Mouse (Mus musculus): Measurements from ENCODE around the gene Diras2.

- TF ChIP-seq MYOG (IDR thresholded peaks at IDR 0.05; ENCODE audit: control insufficient read depth in 1 of 3, insufficient read depth in 1 of 3, insufficient read length in 2 of 3, low read depth in 2 of 3) (no peak), E2F4 (IDR thresholded peaks at IDR 0.05; ENCODE audit: insufficient read depth) (no peak), POLR2A (IDR thresholded peaks at IDR 0.05; ENCODE audit: insufficient read length, low read depth) (no peak), REST (IDR thresholded peaks at IDR 0.05; ENCODE audit: insufficient read depth, insufficient read length) (no peak), MAX (IDR thresholded peaks at IDR 0.05; ENCODE audit: low read depth) (no peak), TCF12 (IDR thresholded peaks at IDR 0.05; ENCODE audit: insufficient read depth, poor library complexity, severe bottlenecking) (no peak), USF1 (IDR thresholded peaks at IDR 0.05; ENCODE audit: low read depth) (no peak), MYOD1 (IDR thresholded peaks at IDR 0.05; ENCODE audit: control insufficient read depth in 1 of 3, insufficient read length in 2 of 3, low read depth in 2 of 3) (no peak), POLR2AphosphoS2 (IDR thresholded peaks at IDR 0.05; ENCODE audit: insufficient read length, low read depth) (no peak), CEBPB (IDR thresholded peaks at IDR 0.05; ENCODE audit: insufficient read depth, poor library complexity, severe bottlenecking) (no peak)
These were observed at the start of gene Diras2 for GRCm38 (mm10) chr13:52531121-52531520.

Measured in myocyte (in vitro differentiated cells).